Mouse (Mus musculus): ENCODE results near the gene Haus3. TPM values are rescaled to one million over a fixed set of nuclear protein-coding genes. Genes with fewer than 3 reads are reported as not detected.

Haus3 gene
- polyA plus RNA-seq, 1 experiment from 2014 or later = 8.2 TPM

DNA sequence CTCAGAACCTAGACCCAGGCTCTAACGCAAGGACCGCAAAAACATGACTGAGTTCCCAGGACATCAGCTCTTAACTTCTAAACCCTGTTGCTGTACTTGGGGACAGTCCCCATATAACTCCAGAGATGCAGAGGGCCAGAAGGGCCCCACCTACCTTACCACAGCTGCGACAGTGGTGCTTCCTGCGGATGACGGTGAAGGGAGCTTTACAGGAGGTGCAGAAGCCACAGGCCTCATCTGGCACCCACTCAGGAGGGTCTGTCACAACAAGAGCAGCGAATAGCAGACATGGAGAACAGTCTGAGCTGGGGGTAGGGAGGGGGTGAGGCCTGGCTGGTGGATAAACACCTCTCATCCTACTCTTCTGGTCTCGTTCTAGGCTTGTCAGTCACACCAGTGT, 27.1 kb upstream of the Haus3 start:
- no peaks in the 10 kb centered on the region for H3K9me3 ChIP-seq (ENCODE audit: low read length)
- no peak overlapping the region for H3K4me2 ChIP-seq (replicated peaks; ENCODE audit: low read depth, low read length)
- TF ChIP-seq EP300 (IDR thresholded peaks at IDR 0.05) (no peak), CTCF (IDR thresholded peaks at IDR 0.05) (no peak)
- H3K36me3 ChIP-seq (ENCODE audit: insufficient read depth, low read length) = no peaks in the 10 kb centered on the region
- no peak for ATAC-seq
- no peaks in the 10 kb centered on the region for H3K27me3 ChIP-seq (replicated peaks; ENCODE audit: insufficient read depth, low read length)
- H3K9ac ChIP-seq (replicated peaks; ENCODE audit: low read depth) = no peak overlapping the region
- H3K4me1 ChIP-seq (ENCODE audit: insufficient read depth, low read depth, low read length) = no peaks in the 10 kb centered on the region
- no peak overlapping the region for H3K27ac ChIP-seq (ENCODE audit: low read length)
- 58% methylated on average over 7 of the region's 7 CpGs for WGBS
- no peak for DNase-seq (ENCODE audit: low spot score)
- no peak overlapping the region for H3K4me3 ChIP-seq (ENCODE audit: low read depth, low read length)

DNA sequence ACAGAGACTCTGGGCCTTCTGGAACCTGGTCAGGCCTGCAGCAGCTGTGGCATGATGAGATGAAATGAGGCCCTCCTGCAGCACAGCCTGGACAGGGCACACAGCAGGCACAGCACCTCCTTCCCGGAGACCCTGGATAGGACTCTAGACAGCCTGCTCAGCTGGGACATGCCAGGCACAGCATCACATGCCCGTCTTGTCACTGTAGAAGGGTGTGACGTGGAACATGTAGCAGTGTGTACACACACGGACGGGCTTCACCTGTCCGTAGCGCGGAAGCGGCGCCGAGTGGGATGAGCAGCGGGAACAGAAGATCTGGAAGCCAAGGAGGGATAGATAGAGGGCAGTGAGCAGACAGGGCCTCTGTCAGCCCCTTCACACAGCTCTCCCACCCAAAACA, 26.5 kb upstream of the Haus3 start:
- no peak for ATAC-seq
- no peaks in the 10 kb centered on the region for H3K9me3 ChIP-seq (ENCODE audit: low read length)
- DNase-seq (ENCODE audit: low spot score) = no peak
- no peak overlapping the region for H3K4me2 ChIP-seq (replicated peaks; ENCODE audit: low read depth, low read length)
- H3K27ac ChIP-seq (ENCODE audit: low read length) = no peak overlapping the region
- no peaks in the 10 kb centered on the region for H3K4me1 ChIP-seq (ENCODE audit: insufficient read depth, low read depth, low read length)
- TF ChIP-seq CTCF (IDR thresholded peaks at IDR 0.05) (no peak), EP300 (IDR thresholded peaks at IDR 0.05) (no peak)
- H3K27me3 ChIP-seq (replicated peaks; ENCODE audit: insufficient read depth, low read length) = no peaks in the 10 kb centered on the region
- H3K4me3 ChIP-seq (ENCODE audit: low read depth, low read length) = no peak overlapping the region
- WGBS = 91% methylated on average over 12 of the region's 12 CpGs
- no peak overlapping the region for H3K9ac ChIP-seq (replicated peaks; ENCODE audit: low read depth)
- H3K36me3 ChIP-seq (ENCODE audit: insufficient read depth, low read length) = no peaks in the 10 kb centered on the region

DNA sequence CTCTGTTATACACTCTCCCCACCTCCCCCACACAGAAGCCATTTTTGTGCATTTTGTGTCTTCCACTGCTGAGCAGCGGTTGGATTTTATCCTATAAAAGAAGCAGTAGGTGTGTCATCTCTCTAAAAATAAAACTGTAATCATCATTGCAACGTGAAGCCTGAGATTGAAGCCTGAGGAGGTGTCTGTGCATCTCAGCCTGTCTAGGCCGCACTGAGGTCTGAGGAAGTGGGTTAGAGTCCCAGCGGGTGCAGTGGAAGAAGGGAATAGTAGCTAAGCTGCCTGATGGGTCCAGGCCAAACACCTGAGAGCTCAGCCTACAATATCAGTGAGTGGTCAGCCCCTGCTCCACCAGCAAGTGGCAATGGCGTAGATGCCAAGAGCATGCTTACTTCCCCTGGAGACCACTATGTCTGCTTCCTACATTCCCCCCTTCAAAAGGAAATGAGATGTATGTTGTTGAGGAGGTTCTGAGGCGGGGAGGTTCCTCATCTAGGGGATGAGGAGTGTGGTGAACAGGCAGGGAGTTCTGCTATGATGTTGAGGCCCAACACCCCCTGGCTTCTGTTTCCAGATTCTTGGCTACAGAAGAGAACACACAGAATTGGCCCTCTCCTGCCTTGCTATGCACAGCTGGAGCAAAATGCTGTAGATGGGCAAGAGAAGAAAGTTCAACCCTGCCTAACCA, 25.8 kb upstream of the Haus3 start:
- H3K36me3 ChIP-seq (ENCODE audit: insufficient read depth, low read length) = no peaks in the 10 kb centered on the region
- DNase-seq (ENCODE audit: low spot score) (no peak), ATAC-seq (no peak)
- TF ChIP-seq EP300 (IDR thresholded peaks at IDR 0.05) (no peak), CTCF (IDR thresholded peaks at IDR 0.05) (no peak)
- no peak overlapping the region for H3K4me3 ChIP-seq (ENCODE audit: low read depth, low read length)
- no peak overlapping the region for H3K9ac ChIP-seq (replicated peaks; ENCODE audit: low read depth)
- H3K27ac ChIP-seq (ENCODE audit: low read length) = no peak overlapping the region
- H3K9me3 ChIP-seq (ENCODE audit: low read length) = no peaks in the 10 kb centered on the region
- 68% methylated on average over 6 of the region's 6 CpGs for WGBS
- no peak overlapping the region for H3K4me2 ChIP-seq (replicated peaks; ENCODE audit: low read depth, low read length)
- no peaks in the 10 kb centered on the region for H3K27me3 ChIP-seq (replicated peaks; ENCODE audit: insufficient read depth, low read length)
- H3K4me1 ChIP-seq (ENCODE audit: insufficient read depth, low read depth, low read length) = no peaks in the 10 kb centered on the region

DNA sequence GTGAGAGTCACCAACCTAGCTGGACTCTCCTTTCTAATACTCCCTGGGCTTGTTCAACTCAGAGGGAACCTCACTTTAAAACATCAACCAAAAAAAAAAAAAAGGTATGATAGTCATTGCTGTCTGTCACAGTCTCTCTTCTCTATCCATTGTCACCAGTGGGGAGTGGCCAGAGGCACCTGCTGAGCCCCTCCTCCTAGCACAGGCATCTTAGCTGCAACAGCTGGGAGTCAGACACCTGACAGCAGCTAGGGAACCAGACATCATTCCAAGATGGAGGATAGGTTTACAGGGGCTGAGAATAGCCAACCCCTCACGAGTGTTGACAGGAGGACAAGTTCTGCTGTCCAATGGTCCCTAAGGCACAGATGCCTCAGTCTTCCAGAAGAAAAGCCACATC, 25.1 kb upstream of the Haus3 start:
- Histone ChIP-seq H3K9me3 (ENCODE audit: low read length) (no peaks in the 10 kb centered on the region), H3K4me1 (ENCODE audit: insufficient read depth, low read depth, low read length) (no peaks in the 10 kb centered on the region), H3K36me3 (ENCODE audit: insufficient read depth, low read length) (no peaks in the 10 kb centered on the region), H3K9ac (replicated peaks; ENCODE audit: low read depth) (no peak overlapping the region), H3K4me2 (replicated peaks; ENCODE audit: low read depth, low read length) (no peak overlapping the region), H3K27me3 (replicated peaks; ENCODE audit: insufficient read depth, low read length) (no peaks in the 10 kb centered on the region), H3K27ac (ENCODE audit: low read length) (no peak overlapping the region), H3K4me3 (ENCODE audit: low read depth, low read length) (no peak overlapping the region)
- no peak for DNase-seq (ENCODE audit: low spot score)
- no peak for TF ChIP-seq EP300 (IDR thresholded peaks at IDR 0.05)
- no peak for TF ChIP-seq CTCF (IDR thresholded peaks at IDR 0.05)
- no peak for ATAC-seq
- 33% methylated on average over 1 of the region's 1 CpGs for WGBS

DNA sequence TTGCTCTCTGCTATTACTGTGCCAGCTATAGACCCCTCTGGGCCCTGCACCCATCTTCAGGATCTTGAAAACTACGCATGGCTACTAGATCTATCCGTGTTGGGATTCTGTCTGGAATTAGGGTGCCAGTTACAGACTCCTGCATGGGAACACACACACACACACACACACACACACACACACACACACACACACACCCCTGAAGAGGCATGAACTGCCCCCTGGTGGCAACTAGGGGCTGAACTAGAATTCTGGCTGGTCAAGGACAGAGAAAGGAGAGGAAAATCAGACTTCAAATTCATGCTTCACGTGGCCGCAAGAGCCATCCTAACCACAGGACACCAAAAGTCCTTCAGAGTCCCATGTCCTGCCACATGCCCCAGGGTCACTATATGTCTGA, 22.5 kb upstream of the Haus3 start:
- WGBS = 65% methylated on average over 4 of the region's 4 CpGs

DNA sequence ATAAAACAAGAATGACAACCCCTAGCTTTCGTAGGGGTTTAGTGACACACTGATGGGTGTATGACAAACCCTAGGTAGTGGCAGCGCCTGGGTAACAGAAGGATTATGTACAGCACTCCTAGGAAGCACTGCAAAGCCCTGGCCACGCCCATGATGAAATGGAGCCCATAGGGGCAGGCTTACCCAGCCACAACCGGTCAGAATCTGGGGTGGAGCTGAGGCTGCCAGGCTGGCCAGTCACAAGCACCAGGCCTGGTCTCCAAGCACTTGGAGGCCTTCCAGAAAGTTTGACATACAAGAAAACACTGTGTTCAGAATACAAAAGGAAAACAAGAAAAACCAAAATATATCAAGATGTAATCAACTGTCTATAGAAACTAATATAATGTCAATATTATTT, 21.7 kb upstream of the Haus3 start:
- DNase-seq (ENCODE audit: low spot score) = peak; percentile 86
- 42% methylated on average over 4 of the region's 4 CpGs for WGBS

More for the DNA sequence above, 22.5 kb upstream of the Haus3 start:
- no peaks in the 10 kb centered on the region for H3K27me3 ChIP-seq (replicated peaks; ENCODE audit: insufficient read depth, low read length)
- H3K4me1 ChIP-seq (ENCODE audit: insufficient read depth, low read depth, low read length) = peaks cover 8% of the 10 kb centered on the region
- no peaks in the 10 kb centered on the region for H3K9me3 ChIP-seq (ENCODE audit: low read length)
- H3K9ac ChIP-seq (replicated peaks; ENCODE audit: low read depth) = no peak overlapping the region
- DNase-seq (ENCODE audit: low spot score) (peak; percentile 37), ATAC-seq (no peak)
- H3K4me2 ChIP-seq (replicated peaks; ENCODE audit: low read depth, low read length) = no peak overlapping the region
- TF ChIP-seq CTCF (IDR thresholded peaks at IDR 0.05) = peak; percentile 84
- TF ChIP-seq EP300 (IDR thresholded peaks at IDR 0.05) = no peak
- H3K27ac ChIP-seq (ENCODE audit: low read length) = no peak overlapping the region; the same call in 1 of the 2 replicates
- H3K36me3 ChIP-seq (ENCODE audit: insufficient read depth, low read length) = no peaks in the 10 kb centered on the region
- H3K4me3 ChIP-seq (ENCODE audit: low read depth, low read length) = no peak overlapping the region

More for the DNA sequence above, 21.7 kb upstream of the Haus3 start:
- H3K9me3 ChIP-seq (ENCODE audit: low read length) = no peaks in the 10 kb centered on the region
- no peak for TF ChIP-seq CTCF (IDR thresholded peaks at IDR 0.05)
- TF ChIP-seq EP300 (IDR thresholded peaks at IDR 0.05) = no peak
- H3K4me2 ChIP-seq (replicated peaks; ENCODE audit: low read depth, low read length) = no peak overlapping the region
- no peaks in the 10 kb centered on the region for H3K36me3 ChIP-seq (ENCODE audit: insufficient read depth, low read length)
- H3K4me3 ChIP-seq (ENCODE audit: low read depth, low read length) = no peak overlapping the region
- H3K4me1 ChIP-seq (ENCODE audit: insufficient read depth, low read depth, low read length) = peaks cover 13% of the 10 kb centered on the region
- H3K27ac ChIP-seq (ENCODE audit: low read length) = no peak overlapping the region
- H3K9ac ChIP-seq (replicated peaks; ENCODE audit: low read depth) = no peak overlapping the region
- no peaks in the 10 kb centered on the region for H3K27me3 ChIP-seq (replicated peaks; ENCODE audit: insufficient read depth, low read length)
- ATAC-seq = no peak

All from lung, postnatal 0 days (tissue).